In genomic region chr17:79110936-79111348, GRCm38 (mm10) we compare ENCODE assay signal across 8 mouse cellular contexts. TPM values are rescaled to one million over a fixed set of nuclear protein-coding genes. Genes with fewer than 3 reads are reported as not detected.
DNase-seq lines count a peak whose midpoint lies in the region; ATAC-seq lines count a peak whose summit lies in the region.

No protein-coding gene starts in this region.

- peak; percentile 43 to 81 for DNase-seq in adrenal gland, adult (ENCODE audit: inconsistent age in 2 of 2, low spot score in 1 of 2)
- no peak for DNase-seq in adrenal gland, postnatal 4 days (ENCODE audit: low spot score in 2 of 2)
- peak; percentile 7 for DNase-seq in T-cell, adult 2 months (ENCODE audit: low spot score)
- peak; percentile 6 to 35 for DNase-seq in heart, adult 9 months (ENCODE audit: low spot score in 2 of 2)
- peak; percentile 18 for DNase-seq in large intestine, adult 2 months (ENCODE audit: low read depth, low spot score)
- peak; percentile 68 for DNase-seq in lung, postnatal 10 days
- peak; percentile 46 for DNase-seq in right cerebral cortex, adult 18-20 months

- peak; percentile 82 for ATAC-seq in common myeloid progenitor, adult 5-6 weeks (replicated peaks; ENCODE audit: low read depth, poor library complexity, severe bottlenecking)

- WGBS in large intestine, adult 2 months: 5% methylated on average over 5 of the region's 5 CpGs

RNA-seq across cellular contexts. Expression of gene Qpct, which starts 59.2 kb away (rescaled TPM):
- 10 to 100 TPM; 10.5 to 20.1 TPM for total RNA-seq in adrenal gland, postnatal 4 days (2021)
- 0.29 and 1.3 TPM in 2 replicates for total RNA-seq in common myeloid progenitor, adult 5-6 weeks (2017)
- polyA plus RNA-seq in large intestine, adult 2 months (2012; rRNA removed): 7.5 and 7.6 TPM in 2 replicates

Comparison
In these comparisons a context has a peak if more than half of its experiments do, and no peak if none do; other contexts are left out.
1. DNase-seq: peak in adrenal gland, adult (2 of 2), T-cell, adult 2 months (single experiment), heart, adult 9 months (2 of 2), large intestine, adult 2 months (single experiment), lung, postnatal 10 days (single experiment) and right cerebral cortex, adult 18-20 months (single experiment); none in adrenal gland, postnatal 4 days (0 of 2).